Comparison of ENCODE assay signal across 14 mouse cellular contexts in the genomic region with DNA sequence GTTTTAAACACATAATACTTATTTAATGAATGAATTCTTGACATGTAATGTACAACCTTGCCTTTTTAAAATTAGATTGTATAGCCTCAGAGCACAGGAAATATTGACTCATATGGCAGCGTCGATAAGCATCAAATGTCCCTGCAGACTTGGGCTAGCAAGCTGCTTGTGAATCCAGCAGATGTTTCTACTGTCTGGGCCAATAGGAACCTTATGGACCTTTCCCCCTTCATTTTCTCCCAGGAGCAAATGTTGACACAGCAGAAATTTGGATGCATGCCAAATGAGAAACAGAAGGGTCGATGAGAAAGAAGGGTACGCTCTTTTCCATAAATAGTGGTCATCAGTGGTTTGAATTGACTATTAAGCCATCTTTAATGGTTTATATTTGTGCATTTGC.
DNase-seq lines count a peak whose midpoint lies in the region; ATAC-seq and TF ChIP-seq lines count a peak whose summit lies in the region.
"Had no signal": no experiment of that assay in that cellular context is flagged by ENCODE, and none has a peak within 500 bp of the region (broad histone marks: within the 10 kb centered on the region; RNA-seq: fewer than 3 reads in every experiment).

No protein-coding gene starts in this region.

- H3K9ac ChIP-seq in midbrain, postnatal 0 days (replicated peaks; ENCODE audit: low read length, poor library complexity, severe bottlenecking): no peak overlapping the region
- H3K9ac ChIP-seq: limb, embryonic 13.5 days had no signal

- no peak for ATAC-seq in midbrain, postnatal 0 days (ENCODE audit: low FRiP score)

- H3K4me1 ChIP-seq in midbrain, postnatal 0 days (ENCODE audit: insufficient read depth, low read length): no peaks in the 10 kb centered on the region
- H3K4me1 ChIP-seq: limb, embryonic 13.5 days had no signal

- H3K36me3 ChIP-seq in midbrain, postnatal 0 days (ENCODE audit: insufficient read depth, low read length): no peaks in the 10 kb centered on the region
- H3K36me3 ChIP-seq: limb, embryonic 13.5 days had no signal

- H3K27me3 ChIP-seq in midbrain, postnatal 0 days (ENCODE audit: insufficient read depth, low read length): no peaks in the 10 kb centered on the region
- H3K27me3 ChIP-seq: limb, embryonic 13.5 days had no signal

- peak; percentile 79 to 82 for DNase-seq in cerebellum, postnatal 10 days
- no peak for DNase-seq in cerebellum, adult 11 months
- peak; percentile 34 for DNase-seq in left cerebral cortex, postnatal 4 days
- DNase-seq in left cerebral cortex, postnatal 25 days (ENCODE audit: low spot score in 2 of 2): no peak
- DNase-seq in embryo, embryonic 11 days: peak; percentile 45
- peak; percentile 78 for DNase-seq in midbrain, postnatal 0 days (ENCODE audit: low spot score)
- no peak for DNase-seq in gastrocnemius, postnatal 36 days
- no peak for DNase-seq in ovary, postnatal 10 days (ENCODE audit: low spot score)
- DNase-seq: gastrocnemius, adult 2 months; kidney, adult 9 months; right cerebral cortex, adult 18-20 months; thymus, postnatal 36 days had no signal

- TF ChIP-seq CTCF in midbrain, postnatal 0 days (IDR thresholded peaks at IDR 0.05): no peak

- H3K9me3 ChIP-seq in midbrain, postnatal 0 days (ENCODE audit: low read length): no peaks in the 10 kb centered on the region
- H3K9me3 ChIP-seq: limb, embryonic 13.5 days had no signal

- 50% methylated on average over 4 of the region's 4 CpGs for WGBS in midbrain, postnatal 0 days

- intact Hi-C loops in left cerebral cortex, postnatal 4 days (cut with DNase I): no loop called here
- intact Hi-C loops in left cerebral cortex, postnatal 25 days (cut with DNase I): no loop called here
- intact Hi-C loops in gastrocnemius, postnatal 36 days (cut with DNase I): no loop called here

- no peak overlapping the region for H3K4me3 ChIP-seq in midbrain, postnatal 0 days (ENCODE audit: low read depth, low read length)
- H3K4me3 ChIP-seq: gastrocnemius, adult 2 months; limb, embryonic 13.5 days had no signal

- H3K27ac ChIP-seq in midbrain, postnatal 0 days (ENCODE audit: low read depth, low read length): no peak overlapping the region
- H3K27ac ChIP-seq: gastrocnemius, adult 2 months; limb, embryonic 13.5 days had no signal

- no peak overlapping the region for H3K4me2 ChIP-seq in midbrain, postnatal 0 days (ENCODE audit: low read depth, low read length, poor library complexity, severe bottlenecking)
- H3K4me2 ChIP-seq: heart, embryonic 11.5 days; limb, embryonic 13.5 days had no signal

Comparison
In these comparisons a context has a peak if more than half of its experiments do, and no peak if none do; other contexts are left out.
1. DNase-seq: peak in cerebellum, postnatal 10 days (2 of 2), left cerebral cortex, postnatal 4 days (single experiment), embryo, embryonic 11 days (single experiment) and midbrain, postnatal 0 days (single experiment); none in cerebellum, adult 11 months (single experiment), left cerebral cortex, postnatal 25 days (0 of 2), gastrocnemius, postnatal 36 days (0 of 2) and ovary, postnatal 10 days (single experiment).